Mouse (Mus musculus) yolk sac, embryonic 10.5 days (tissue): ENCODE measurements at regions not wholly inside any gene's neighbourhood (a gene's known extent, or its start where the extent isn't known, plus 50 kb on each side); places are given as distances from the start of the nearest gene placed in this dataset.

Source experiments
- DNase-seq: peaks from one replicate; pipeline ENCODE4 v3.0.0-alpha.2; 2017; ENCODE audit warnings: low spot score

GRCm38 (mm10) chr3:31394533-31394932, 84.4 kb upstream of the Slc7a14 start:
- DNase-seq: no peak

- no peak for DNase-seq
These were observed 79.8 kb upstream of the Slc7a14 start for GRCm38 (mm10) chr3:31389955-31390354.

DNA sequence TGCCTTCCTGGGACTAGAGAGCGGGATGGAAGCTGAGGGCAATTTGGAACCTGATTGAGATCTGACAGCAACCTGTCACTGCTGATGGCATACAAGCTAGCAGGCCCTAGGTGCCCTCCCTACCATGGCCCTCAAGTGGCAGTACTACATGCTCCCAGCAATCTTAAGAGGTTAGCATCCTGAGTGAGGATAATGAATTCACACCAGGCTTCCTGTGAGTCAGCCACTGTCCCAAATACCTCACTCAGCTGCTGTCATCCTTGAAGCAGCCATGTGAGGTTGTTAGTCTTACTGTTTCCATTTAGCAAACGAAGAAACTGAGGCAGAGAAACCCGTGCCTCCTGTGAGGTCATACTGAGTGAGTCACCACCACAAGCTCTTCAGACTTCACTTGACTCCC, 65.5 kb upstream of the Slc7a14 start:
- no peak for DNase-seq

DNA sequence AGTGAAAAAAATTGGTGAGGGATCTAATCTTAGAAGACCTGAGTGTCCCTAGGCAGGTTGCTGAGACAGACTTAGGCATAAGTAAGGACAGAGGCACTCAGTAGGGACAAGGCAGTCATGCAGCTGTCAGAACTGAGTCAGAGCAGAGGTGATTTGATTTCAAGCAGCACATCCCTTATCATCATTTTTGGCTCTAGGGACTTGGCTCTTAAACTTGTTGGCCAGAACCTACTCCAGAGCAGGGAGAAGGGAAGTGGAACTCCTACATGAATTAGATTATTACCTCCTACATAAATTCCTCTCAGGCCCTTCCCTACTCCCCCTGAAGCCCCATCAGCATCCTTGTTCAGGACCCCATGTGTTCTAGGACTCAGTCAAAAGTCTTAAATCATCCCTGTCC, 63.9 kb upstream of the Slc7a14 start:
- no peak for DNase-seq

DNA sequence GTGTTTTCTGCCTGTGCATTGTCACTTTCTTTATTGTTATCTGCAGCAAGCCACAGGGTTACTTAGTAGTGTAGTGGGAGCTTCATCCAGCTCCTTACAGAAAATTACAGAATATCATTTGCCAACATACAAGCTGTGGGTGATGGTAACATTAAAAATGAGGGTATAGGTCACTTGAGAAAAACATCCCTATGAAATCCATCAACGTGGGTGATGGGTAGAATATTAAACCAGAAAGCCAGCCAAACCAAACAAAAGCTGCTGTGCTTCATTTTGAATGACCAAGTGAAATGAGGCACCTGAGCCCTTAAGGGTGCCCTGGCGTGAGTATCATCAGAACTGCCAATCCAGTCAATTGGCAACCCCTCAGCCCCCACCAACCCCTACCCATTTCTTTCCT, 58.1 kb upstream of the Slc7a14 start:
- no peak for DNase-seq
